Mouse (Mus musculus): Measurements from ENCODE around the gene Cacna1d.

The Cacna1d gene

GRCm38 (mm10) chr14:30458820-30459219 lies 32.4 kb downstream of the Cacna1d start:
- DNase-seq (ENCODE audit: low spot score in 2 of 2): peak; percentile 37 to 46

GRCm38 (mm10) chr14:30457897-30458296 lies 33.4 kb downstream of the Cacna1d start:
- peak; percentile 21 to 39 for DNase-seq (ENCODE audit: low spot score in 2 of 2)

- no peak for DNase-seq (ENCODE audit: low spot score in 2 of 2)
Observed at GRCm38 (mm10) chr14:30457436-30457835, 33.8 kb downstream of the Cacna1d start.

GRCm38 (mm10) chr14:30455801-30456595 lies 35.3 kb downstream of the Cacna1d start:
- DNase-seq (ENCODE audit: low spot score in 2 of 2): no peak

- DNase-seq (ENCODE audit: low spot score in 2 of 2): no peak
Observed at GRCm38 (mm10) chr14:30439915-30440314, 51.3 kb downstream of the Cacna1d start.

- peak in 1 of 2 experiments; percentile 14 for DNase-seq (ENCODE audit: low spot score in 2 of 2)
Observed at GRCm38 (mm10) chr14:30435316-30435715, 55.9 kb downstream of the Cacna1d start.

GRCm38 (mm10) chr14:30430446-30430845 lies 60.8 kb downstream of the Cacna1d start:
- no peak for DNase-seq (ENCODE audit: low spot score in 2 of 2)

GRCm38 (mm10) chr14:30430026-30430425 lies 61.2 kb downstream of the Cacna1d start:
- DNase-seq (ENCODE audit: low spot score in 2 of 2): no peak

GRCm38 (mm10) chr14:30429606-30430005 lies 61.6 kb downstream of the Cacna1d start:
- DNase-seq (ENCODE audit: low spot score in 2 of 2): peak; percentile 4 to 6

- DNase-seq (ENCODE audit: low spot score in 2 of 2): no peak
Observed at GRCm38 (mm10) chr14:30428757-30429156, 62.5 kb downstream of the Cacna1d start.

- DNase-seq (ENCODE audit: low spot score in 2 of 2): no peak
Observed at GRCm38 (mm10) chr14:30425876-30426275, 65.4 kb downstream of the Cacna1d start.

- DNase-seq (ENCODE audit: low spot score in 2 of 2): peak; percentile 12
Observed at GRCm38 (mm10) chr14:30425175-30425574, 66.1 kb downstream of the Cacna1d start.

- DNase-seq (ENCODE audit: low spot score in 2 of 2): no peak
Observed at GRCm38 (mm10) chr14:30424638-30425037, 66.6 kb downstream of the Cacna1d start.

GRCm38 (mm10) chr14:30422376-30423140 lies 68.7 kb downstream of the Cacna1d start:
- no peak for DNase-seq (ENCODE audit: low spot score in 2 of 2)

- no peak for DNase-seq (ENCODE audit: low spot score in 2 of 2)
Observed at GRCm38 (mm10) chr14:30419458-30419857, 71.8 kb downstream of the Cacna1d start.

- no peak for DNase-seq (ENCODE audit: low spot score in 2 of 2)
Observed at GRCm38 (mm10) chr14:30419046-30419445, 72.2 kb downstream of the Cacna1d start.

- DNase-seq (ENCODE audit: low spot score in 2 of 2): no peak
Observed at GRCm38 (mm10) chr14:30415830-30416229, 75.4 kb downstream of the Cacna1d start.

GRCm38 (mm10) chr14:30414131-30414530 lies 77.1 kb downstream of the Cacna1d start:
- no peak for DNase-seq (ENCODE audit: low spot score in 2 of 2)

- no peak for DNase-seq (ENCODE audit: low spot score in 2 of 2)
Observed at GRCm38 (mm10) chr14:30409331-30409730, 81.9 kb downstream of the Cacna1d start.

- DNase-seq (ENCODE audit: low spot score in 2 of 2): peak; percentile 62 to 64
Observed at GRCm38 (mm10) chr14:30405456-30406225, 85.6 kb downstream of the Cacna1d start.

GRCm38 (mm10) chr14:30378306-30378705 lies 112.9 kb downstream of the Cacna1d start:
- no peak for DNase-seq (ENCODE audit: low spot score in 2 of 2)

GRCm38 (mm10) chr14:30372878-30373277 lies 118.4 kb downstream of the Cacna1d start:
- no peak for DNase-seq (ENCODE audit: low spot score in 2 of 2)
